Mouse (Mus musculus) forebrain, postnatal 0 days (tissue): ENCODE measurements around the gene Mvd. TPM values are rescaled to one million over a fixed set of nuclear protein-coding genes. Genes with fewer than 3 reads are reported as not detected.

Experiments used
- ATAC-seq: fragments of 200-750 bp; cut with Nextera tagmentation; 2 replicates; pipeline ENCODE4 v1.8.0; 2017; ENCODE audit warnings: mild to moderate bottlenecking, moderate library complexity
- DNase-seq: peaks from one replicate; pipeline ENCODE4 v3.0.0-alpha.2; 2015
- H3K27ac ChIP-seq: fragments of 300-500 bp; sonication (generic); 2 replicates; pipeline ENCODE4 v1.5.1; 2014; ENCODE audit warnings: low read depth, mild to moderate bottlenecking, antibody characterized with exemption, low read length, moderate library complexity, mixed read lengths
- H3K27me3 ChIP-seq: fragments of 300-500 bp; sonication (generic); 2 replicates; pipeline ENCODE4 v1.6.1; 2014; ENCODE audit warnings: mild to moderate bottlenecking, low read length, mixed read lengths; ENCODE audit not compliant: insufficient read depth
- H3K36me3 ChIP-seq: fragments of 300-500 bp; sonication (generic); 2 replicates; pipeline ENCODE4 v1.6.1; 2014; ENCODE audit warnings: mild to moderate bottlenecking, moderate library complexity; ENCODE audit not compliant: insufficient read depth
- H3K4me1 ChIP-seq: fragments of 300-500 bp; sonication (generic); 2 replicates; pipeline ENCODE4 v1.6.1; 2014; ENCODE audit warnings: antibody characterized with exemption; ENCODE audit not compliant: insufficient read depth
- H3K4me2 ChIP-seq: fragments of 300-500 bp; sonication (generic); 2 replicates; pipeline ENCODE4 v1.6.1; 2014; ENCODE audit warnings: low read depth, mild to moderate bottlenecking, moderate library complexity
- H3K4me3 ChIP-seq: fragments of 300-500 bp; sonication (generic); 2 replicates; pipeline ENCODE4 v1.5.1; 2014; ENCODE audit warnings: low read depth, low read length, mixed read lengths
- H3K9ac ChIP-seq: fragments of 300-500 bp; sonication (generic); 2 replicates; pipeline ENCODE4 v1.6.1; 2014; ENCODE audit warnings: mild to moderate bottlenecking
- H3K9me3 ChIP-seq: fragments of 300-500 bp; sonication (generic); 2 replicates; pipeline ENCODE4 v1.6.1; 2016; ENCODE audit warnings: low read length
- CTCF ChIP-seq: sonication (generic); IDR thresholded peaks from 2 replicates; pipeline ENCODE4 v1.5.1; 2016; ENCODE audit warnings: antibody characterized with exemption, control low read depth, low read depth
- WGBS: fragments of 180-500 bp; shearing (Covaris S2); extraction: QIAGEN DNeasy Blood & Tissue Kit; methylation state at CpG from one replicate; pipeline ENCODE4 v1.1.7; 2014; 5-methylcytosine and 5-hydroxymethylcytosine counted together
- polyA plus RNA-seq: library from polyadenylated mRNA; unstranded; fragments of >200 nt; fragmentation: Nextera tagmentation; extraction: Ambion mirVana; gene quantifications from 2 replicates; pipeline ENCODE4 v1.2.1, GENCODE M21; 2015
- total RNA-seq: library from RNA; depleted of rRNA; stranded (reverse); fragments of >200 nt; gene quantifications from 2 replicates; pipeline ENCODE4 v1.2.3, GENCODE M21; 2014

The Mvd gene
- total and polyA plus RNA-seq, 2 experiments from 2014 or later, result 53.4 to 73.9 TPM

- Histone ChIP-seq H3K4me3 (no peak overlapping the region), H3K4me2 (no peak overlapping the region), H3K27me3 (peaks cover 28% of the 10 kb centered on the region), H3K4me1 (no peaks in the 10 kb centered on the region), H3K27ac (no peak overlapping the region), H3K9ac (no peak overlapping the region), H3K36me3 (no peaks in the 10 kb centered on the region), H3K9me3 (no peaks in the 10 kb centered on the region)
- ATAC-seq (no peak), DNase-seq (no peak)
- 76% methylated on average over 11 of the region's 11 CpGs for WGBS
- no peak for TF ChIP-seq CTCF
Measured at GRCm38 (mm10) chr8:122457171-122457570, 13.9 kb upstream of the Mvd start.

DNA sequence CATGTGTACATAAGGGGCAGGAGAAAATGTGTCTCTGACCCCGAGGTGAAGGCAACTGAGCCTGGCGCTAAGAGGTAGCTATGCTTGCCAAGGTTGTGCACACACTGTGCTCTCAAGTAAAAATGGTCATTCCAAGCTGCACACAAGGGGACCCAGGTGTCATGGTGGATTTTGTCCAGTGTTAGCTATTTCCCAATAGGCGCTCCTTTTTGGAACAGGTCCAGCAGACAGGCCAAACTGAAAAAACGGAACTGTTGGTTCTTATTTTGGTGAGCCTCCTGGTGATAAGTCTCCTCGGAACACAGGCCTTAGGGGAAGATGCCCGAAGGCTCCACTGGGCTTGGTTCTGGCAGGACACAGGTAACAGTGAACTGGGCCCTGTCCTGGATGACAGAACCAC lies 11.2 kb upstream of the Mvd start:
- H3K4me1 ChIP-seq, result no peaks in the 10 kb centered on the region
- no peaks in the 10 kb centered on the region for H3K9me3 ChIP-seq
- peaks cover under 1% of the 10 kb centered on the region; the same call in 1 of the 2 replicates for H3K27me3 ChIP-seq
- TF ChIP-seq CTCF, result no peak
- DNase-seq (no peak), ATAC-seq (no peak)
- H3K27ac ChIP-seq, result no peak overlapping the region
- H3K36me3 ChIP-seq, result no peaks in the 10 kb centered on the region
- H3K9ac ChIP-seq, result no peak overlapping the region
- no peak overlapping the region for H3K4me2 ChIP-seq
- no peak overlapping the region for H3K4me3 ChIP-seq
- WGBS, result 87% methylated on average over 6 of the region's 6 CpGs

GRCm38 (mm10) chr8:122452154-122452553 lies 8.9 kb upstream of the Mvd start:
- no peak overlapping the region for H3K4me3 ChIP-seq
- H3K4me2 ChIP-seq, result no peak overlapping the region
- no peaks in the 10 kb centered on the region for H3K36me3 ChIP-seq
- no peaks in the 10 kb centered on the region for H3K4me1 ChIP-seq
- H3K27me3 ChIP-seq, result no peaks in the 10 kb centered on the region
- no peaks in the 10 kb centered on the region for H3K9me3 ChIP-seq
- ATAC-seq, result no peak
- no peak for DNase-seq
- 86% methylated on average over 10 of the region's 10 CpGs for WGBS
- no peak overlapping the region for H3K27ac ChIP-seq
- no peak for TF ChIP-seq CTCF
- no peak overlapping the region for H3K9ac ChIP-seq

DNA sequence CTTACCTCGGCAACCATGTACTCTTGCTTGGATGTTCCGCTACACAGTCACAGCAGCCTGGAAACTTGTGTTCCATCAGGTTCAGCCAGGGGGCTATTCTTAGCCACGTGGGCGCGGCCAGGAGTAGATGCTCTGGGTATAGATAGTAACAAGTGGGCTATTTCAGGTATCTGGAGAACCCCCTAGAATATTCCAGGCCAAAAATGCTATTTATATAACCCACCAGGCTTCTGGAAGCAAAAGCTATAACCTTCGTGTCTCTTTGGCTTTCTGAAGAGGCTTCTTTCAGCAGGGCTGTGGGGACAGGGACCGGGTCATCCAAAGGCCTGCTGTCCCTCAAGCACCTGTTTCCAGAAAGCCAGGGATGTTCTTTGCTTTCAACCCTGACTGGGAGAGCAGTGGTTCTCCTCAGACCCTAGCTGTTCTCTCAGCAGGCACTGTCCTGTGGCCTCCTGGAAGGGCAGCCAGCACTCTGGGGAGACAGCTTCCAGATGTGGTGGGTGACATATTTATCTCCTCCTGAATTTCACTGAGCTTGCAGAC lies 8.0 kb upstream of the Mvd start:
- H3K36me3 ChIP-seq, result no peaks in the 10 kb centered on the region
- no peaks in the 10 kb centered on the region for H3K9me3 ChIP-seq
- no peak for ATAC-seq
- no peak for TF ChIP-seq CTCF
- H3K4me3 ChIP-seq, result no peak overlapping the region
- no peak overlapping the region for H3K9ac ChIP-seq
- H3K27ac ChIP-seq, result no peak overlapping the region
- H3K4me2 ChIP-seq, result no peak overlapping the region
- DNase-seq, result no peak
- H3K27me3 ChIP-seq, result no peaks in the 10 kb centered on the region
- WGBS, result 82% methylated on average over 7 of the region's 7 CpGs
- H3K4me1 ChIP-seq, result no peaks in the 10 kb centered on the region

DNA sequence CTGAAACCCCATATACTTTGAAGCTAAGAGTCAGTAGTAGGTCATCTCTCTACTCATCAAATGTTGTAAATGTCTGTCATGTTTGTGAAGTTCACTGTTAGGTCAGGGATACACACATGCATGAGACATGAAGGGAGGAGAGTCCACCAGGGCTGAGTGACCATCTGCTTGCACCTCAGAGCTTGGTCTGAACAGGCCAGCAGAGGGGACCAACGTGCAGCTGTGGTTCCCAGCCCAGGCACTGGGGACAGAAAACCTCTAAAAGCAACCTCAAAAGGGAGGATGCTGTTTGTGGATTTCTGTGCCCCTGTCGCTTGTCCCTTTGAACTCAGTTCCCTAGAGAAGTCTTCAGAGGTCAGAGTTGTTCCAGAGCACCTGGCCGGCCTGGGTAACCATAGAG lies 2.0 kb upstream of the Mvd start:
- no peak overlapping the region for H3K9ac ChIP-seq
- H3K4me2 ChIP-seq, result peak overlapping the region; percentile 79; the same call in 1 of the 2 replicates
- TF ChIP-seq CTCF, result peak; percentile 32
- H3K27ac ChIP-seq, result no peak overlapping the region
- DNase-seq (no peak), ATAC-seq (no peak)
- H3K36me3 ChIP-seq, result no peaks in the 10 kb centered on the region
- peaks cover 12% of the 10 kb centered on the region for H3K4me1 ChIP-seq
- H3K4me3 ChIP-seq, result no peak overlapping the region
- H3K27me3 ChIP-seq, result no peaks in the 10 kb centered on the region
- no peaks in the 10 kb centered on the region for H3K9me3 ChIP-seq
- 72% methylated on average over 3 of the region's 3 CpGs for WGBS

- peak overlapping the region; percentile 84 for H3K4me3 ChIP-seq
- no peak for TF ChIP-seq CTCF
- H3K27me3 ChIP-seq, result no peaks in the 10 kb centered on the region
- ATAC-seq, result peak; percentile 23
- DNase-seq, result peak; percentile 91
- no peaks in the 10 kb centered on the region for H3K9me3 ChIP-seq
- H3K4me1 ChIP-seq, result peaks cover 12% of the 10 kb centered on the region
- H3K27ac ChIP-seq, result peak overlapping the region; percentile 96
- H3K4me2 ChIP-seq, result peak overlapping the region; percentile 79
- H3K9ac ChIP-seq, result peak overlapping the region; percentile 84
- peaks cover 3% of the 10 kb centered on the region for H3K36me3 ChIP-seq
- 3% methylated on average over 19 of the region's 19 CpGs for WGBS
Measured at GRCm38 (mm10) chr8:122444058-122444748, 981 bp upstream of the Mvd start.

DNA sequence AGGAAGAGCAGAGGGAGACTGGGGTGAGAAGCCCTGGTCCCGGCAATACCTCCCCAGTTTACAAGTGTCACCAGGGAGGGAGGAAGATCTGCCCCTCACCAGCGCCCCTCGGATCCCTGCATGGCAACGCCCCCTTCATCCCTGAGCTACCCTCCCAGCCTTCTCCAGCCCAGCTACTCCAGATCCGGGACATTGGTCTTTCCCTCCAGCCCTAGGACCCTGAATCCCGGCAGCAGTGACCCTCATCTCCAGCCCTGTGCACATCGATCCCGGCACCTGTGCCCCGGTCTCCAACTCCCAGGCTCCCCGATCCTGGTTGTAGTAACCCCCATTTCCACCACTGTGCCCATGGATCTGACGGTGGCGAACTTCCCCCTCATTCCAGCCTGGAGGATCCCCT lies 441 bp downstream of the Mvd start:
- Histone ChIP-seq H3K27me3 (no peaks in the 10 kb centered on the region), H3K9me3 (no peaks in the 10 kb centered on the region), H3K4me2 (peak overlapping the region; percentile 89), H3K4me3 (peak overlapping the region; percentile 84), H3K36me3 (peaks cover 15% of the 10 kb centered on the region), H3K9ac (peak overlapping the region; percentile 52), H3K27ac (peak overlapping the region; percentile 57), H3K4me1 (peaks cover 12% of the 10 kb centered on the region)
- 3% methylated on average over 12 of the region's 12 CpGs for WGBS
- DNase-seq (no peak), ATAC-seq (peak; percentile 1; the same call in 1 of the 2 replicates)
- TF ChIP-seq CTCF, result no peak
